Mouse (Mus musculus) Patski (cell line): Measurements from ENCODE around the gene Cand2. TPM values are rescaled to one million over a fixed set of nuclear protein-coding genes. Genes with fewer than 3 reads are reported as not detected.
A peak's percentile ranks its signal among the peaks of the same experiment; 100 is the strongest.

Experiments
- ATAC-seq: fragments of 100-300 bp; one replicate; pipeline ENCODE4 v1.8.0; 2021
- CTCF ChIA-PET: fragments of 350-600 bp; sonication (Branson Sonifier 250); formaldehyde crosslinking; loops from one replicate; lab custom pipeline; 2022; ENCODE audit warnings: inconsistent platforms; lab: Charles Lee
- POLR2A ChIA-PET: fragments of 350-600 bp; sonication (Branson Sonifier 250); formaldehyde crosslinking; loops from one replicate; lab custom pipeline; 2022; ENCODE audit warnings: antibody characterized with exemption, inconsistent platforms; lab: Charles Lee
- DNase-seq: peaks from one replicate; pipeline ENCODE4 v3.0.0-alpha.2; 2011; ENCODE audit warnings: low read depth, low spot score
- H3K27me3 ChIP-seq: fragments of 371-371 bp; one replicate; pipeline ENCODE4 v1.5.1; 2021
- CTCF ChIP-seq: fragments of 100-300 bp; IDR thresholded peaks from one replicate; pipeline ENCODE4 v1.5.1; 2021
- in situ Hi-C: fragments of 300-500 bp; cut with MboI; formaldehyde crosslinking; loops from 3 replicates; pipeline ENCODE4 v1.11.1; 2018; ENCODE audit warnings: low pct_unique_long_range_greater_than_20kb, mixed read lengths
- polyA plus RNA-seq: library from polyadenylated mRNA; unstranded; gene quantifications from one replicate; pipeline ENCODE4 v1.2.3, GENCODE M21; 2021

The Cand2 gene
- polyA plus RNA-seq, 1 experiment from 2014 or later: 9.9 TPM

GRCm38 (mm10) chr6:115758981-115759435 is 15.3 kb upstream of the Cand2 start:
- ATAC-seq (no peak), DNase-seq (no peak)
- no peak for TF ChIP-seq CTCF
- in situ Hi-C loops: no loop called here
- ChIA-PET POLR2A (no interaction called here), CTCF (no interaction called here)
- no peaks in the 10 kb centered on the region for H3K27me3 ChIP-seq

- CTCF ChIA-PET: no interaction called here
- H3K27me3 ChIP-seq: no peaks in the 10 kb centered on the region
- POLR2A ChIA-PET: no interaction called here
- DNase-seq (no peak), ATAC-seq (no peak)
- in situ Hi-C loops: no loop called here
- no peak for TF ChIP-seq CTCF
These were observed 14.9 kb upstream of the Cand2 start for GRCm38 (mm10) chr6:115759461-115759860.

GRCm38 (mm10) chr6:115760137-115760536 is 14.2 kb upstream of the Cand2 start:
- TF ChIP-seq CTCF: no peak

DNA sequence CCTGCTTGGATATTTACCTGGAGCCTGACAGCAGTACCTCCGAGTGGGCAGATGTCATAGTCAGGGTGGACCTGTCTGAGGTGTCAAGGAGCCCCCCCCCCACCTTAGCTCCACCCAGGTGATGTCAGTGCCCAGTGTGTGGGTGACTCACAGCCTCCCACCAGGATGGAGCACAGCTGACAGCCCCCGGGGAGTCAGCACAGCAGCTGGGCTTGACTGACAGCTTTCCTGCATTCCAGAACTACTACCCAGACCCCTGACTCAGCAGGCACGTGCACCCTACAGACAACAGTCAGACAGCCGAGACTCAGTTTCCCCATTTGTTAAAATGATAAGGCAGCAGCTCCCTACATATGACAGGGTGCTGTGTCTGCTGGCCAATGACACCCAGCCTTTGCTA is 13.4 kb upstream of the Cand2 start:
- in situ Hi-C loops: no loop called here
- no peak for ATAC-seq
- no peak for TF ChIP-seq CTCF
- POLR2A ChIA-PET: no interaction called here
- CTCF ChIA-PET: no interaction called here
- no peak for DNase-seq
- no peaks in the 10 kb centered on the region for H3K27me3 ChIP-seq

More at GRCm38 (mm10) chr6:115760137-115760536, 14.2 kb upstream of the Cand2 start:
- no peaks in the 10 kb centered on the region for H3K27me3 ChIP-seq
- in situ Hi-C loops: no loop called here
- ChIA-PET POLR2A (no interaction called here), CTCF (no interaction called here)
- ATAC-seq (no peak), DNase-seq (no peak)

DNA sequence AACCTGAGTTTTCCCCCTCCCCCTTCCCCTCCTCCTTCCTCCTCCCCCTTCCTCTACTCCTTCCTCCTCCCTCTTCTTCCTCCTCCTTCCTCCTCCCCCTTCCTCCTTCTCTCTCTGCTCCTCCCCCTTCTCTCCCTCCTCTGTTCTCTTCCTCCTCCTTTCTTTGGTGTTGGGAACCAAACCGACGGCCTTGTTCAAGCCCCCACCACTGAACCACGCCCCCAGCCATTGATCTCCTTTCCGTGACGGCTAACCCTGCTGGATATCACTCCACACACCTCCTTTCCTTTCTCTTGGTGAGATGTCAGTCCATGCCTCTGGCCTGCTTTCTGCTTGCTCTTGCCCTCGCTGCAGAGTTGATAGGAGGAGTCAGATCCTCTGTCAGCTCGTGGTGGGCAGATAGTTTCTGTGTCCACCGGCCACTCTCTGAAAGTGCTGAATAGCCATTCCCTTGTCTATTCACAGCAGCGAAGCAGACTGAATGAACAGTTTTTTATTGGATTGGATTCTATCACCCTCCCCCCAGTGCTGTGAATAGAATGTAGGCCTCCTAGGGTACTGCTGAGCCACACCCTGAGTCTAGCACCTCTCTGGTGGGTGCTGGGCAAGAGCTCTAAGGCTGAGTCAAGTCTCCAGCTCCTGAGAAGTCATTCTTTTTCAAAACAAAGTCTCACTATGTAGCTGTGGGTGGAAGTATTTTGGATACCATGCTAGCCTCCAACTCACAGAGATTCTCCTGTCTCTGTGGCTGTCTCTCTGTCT is 12.2 kb upstream of the Cand2 start, which contains the start of gene Tmem40:
Tmem40 (minus strand) TSS at position 416 of the 762 bp plus-strand sequence.
- in situ Hi-C loops: no loop called here
- no peak for TF ChIP-seq CTCF
- ChIA-PET POLR2A (no interaction called here), CTCF (no interaction called here)
- DNase-seq: no peak
- H3K27me3 ChIP-seq: no peaks in the 10 kb centered on the region
- no peak for ATAC-seq

GRCm38 (mm10) chr6:115764179-115764578 is 10.2 kb upstream of the Cand2 start:
- ATAC-seq (no peak), DNase-seq (no peak)
- H3K27me3 ChIP-seq: no peaks in the 10 kb centered on the region
- in situ Hi-C loops: no loop called here
- CTCF ChIA-PET: no interaction called here
- no peak for TF ChIP-seq CTCF
- POLR2A ChIA-PET: interaction anchor here (0.8 kb wide), 1 partner anchor 19 kb away, joined by 5 read pairs; no protein-coding TSS in a partner anchor

DNA sequence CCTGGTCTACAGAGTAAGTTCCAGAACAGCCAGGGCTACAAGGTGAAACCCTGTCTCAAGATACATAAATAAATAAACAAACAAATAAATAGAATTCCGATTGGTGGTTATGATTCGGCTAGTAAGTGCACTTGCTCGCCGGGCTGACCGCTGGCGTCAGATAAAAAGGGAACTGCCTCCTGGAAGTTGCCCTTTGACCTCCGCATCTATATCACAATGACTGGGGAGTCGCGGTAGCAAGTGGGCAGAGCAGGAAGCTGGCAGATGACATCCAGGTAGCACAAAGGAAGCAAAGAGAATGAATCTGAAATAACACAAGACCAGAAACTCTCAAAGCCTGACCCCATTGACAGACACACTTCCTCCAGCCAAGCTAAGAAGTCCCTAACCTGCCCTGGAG is 7.0 kb upstream of the Cand2 start:
- no peak for ATAC-seq
- in situ Hi-C loops: no loop called here

DNA sequence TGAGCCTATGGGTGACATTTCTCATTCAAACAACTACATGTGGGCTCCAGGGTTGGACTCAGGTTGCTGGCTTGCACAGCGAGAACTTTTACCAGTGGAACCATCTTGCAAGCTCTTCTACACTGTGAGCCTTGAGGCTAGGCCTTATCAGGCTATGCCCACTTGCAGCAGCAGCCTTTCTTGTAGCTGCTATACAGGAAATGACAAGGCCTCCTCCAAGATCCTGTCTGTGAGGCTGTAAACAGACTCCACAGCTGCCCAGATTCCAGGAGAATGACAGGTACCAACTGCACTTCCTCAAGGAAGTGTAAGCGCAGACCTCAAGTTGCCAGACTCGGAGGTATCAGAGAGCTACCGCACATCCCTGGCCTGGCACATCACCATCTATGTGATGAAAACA is 6.1 kb upstream of the Cand2 start:
- ATAC-seq (no peak), DNase-seq (no peak)
- in situ Hi-C loops: no loop called here
- H3K27me3 ChIP-seq: no peaks in the 10 kb centered on the region
- ChIA-PET CTCF (no interaction called here), POLR2A (no interaction called here)
- TF ChIP-seq CTCF: no peak

More for the DNA sequence above, 7.0 kb upstream of the Cand2 start:
- ChIA-PET POLR2A (no interaction called here), CTCF (no interaction called here)
- no peak for DNase-seq
- H3K27me3 ChIP-seq: no peaks in the 10 kb centered on the region
- TF ChIP-seq CTCF: no peak

GRCm38 (mm10) chr6:115770059-115770670 is 4.2 kb upstream of the Cand2 start:
- no peak for ATAC-seq
- no peak for TF ChIP-seq CTCF
- in situ Hi-C loops: no loop called here

GRCm38 (mm10) chr6:115770852-115771251 is 3.5 kb upstream of the Cand2 start:
- no peak for TF ChIP-seq CTCF
- no peak for DNase-seq
- ATAC-seq: no peak
- ChIA-PET CTCF (no interaction called here), POLR2A (interaction anchor here (0.6 kb wide), 1 partner anchor 151 kb away, joined by 4 read pairs; no protein-coding TSS in a partner anchor)
- no peaks in the 10 kb centered on the region for H3K27me3 ChIP-seq
- in situ Hi-C loops: no loop called here

More at GRCm38 (mm10) chr6:115770059-115770670, 4.2 kb upstream of the Cand2 start:
- no peak for DNase-seq
- POLR2A ChIA-PET: interaction anchor here (0.6 kb wide), 1 partner anchor 150 kb away, joined by 4 read pairs; no protein-coding TSS in a partner anchor
- CTCF ChIA-PET: no interaction called here
- no peaks in the 10 kb centered on the region for H3K27me3 ChIP-seq

- ChIA-PET POLR2A (no interaction called here), CTCF (no interaction called here)
- no peaks in the 10 kb centered on the region for H3K27me3 ChIP-seq
These were observed 2.1 kb upstream of the Cand2 start for GRCm38 (mm10) chr6:115772201-115772600.

More at GRCm38 (mm10) chr6:115772201-115772600, 2.1 kb upstream of the Cand2 start:
- peak; percentile 26 for TF ChIP-seq CTCF
- ATAC-seq: no peak
- in situ Hi-C loops: no loop called here
- no peak for DNase-seq
